Mouse (Mus musculus): ENCODE data around the gene 2010111I01Rik. TPM values are rescaled to one million over a fixed set of nuclear protein-coding genes. Genes with fewer than 3 reads are reported as not detected.

Gene 2010111I01Rik
- polyA plus RNA-seq, 1 experiment: 144 TPM

DNA sequence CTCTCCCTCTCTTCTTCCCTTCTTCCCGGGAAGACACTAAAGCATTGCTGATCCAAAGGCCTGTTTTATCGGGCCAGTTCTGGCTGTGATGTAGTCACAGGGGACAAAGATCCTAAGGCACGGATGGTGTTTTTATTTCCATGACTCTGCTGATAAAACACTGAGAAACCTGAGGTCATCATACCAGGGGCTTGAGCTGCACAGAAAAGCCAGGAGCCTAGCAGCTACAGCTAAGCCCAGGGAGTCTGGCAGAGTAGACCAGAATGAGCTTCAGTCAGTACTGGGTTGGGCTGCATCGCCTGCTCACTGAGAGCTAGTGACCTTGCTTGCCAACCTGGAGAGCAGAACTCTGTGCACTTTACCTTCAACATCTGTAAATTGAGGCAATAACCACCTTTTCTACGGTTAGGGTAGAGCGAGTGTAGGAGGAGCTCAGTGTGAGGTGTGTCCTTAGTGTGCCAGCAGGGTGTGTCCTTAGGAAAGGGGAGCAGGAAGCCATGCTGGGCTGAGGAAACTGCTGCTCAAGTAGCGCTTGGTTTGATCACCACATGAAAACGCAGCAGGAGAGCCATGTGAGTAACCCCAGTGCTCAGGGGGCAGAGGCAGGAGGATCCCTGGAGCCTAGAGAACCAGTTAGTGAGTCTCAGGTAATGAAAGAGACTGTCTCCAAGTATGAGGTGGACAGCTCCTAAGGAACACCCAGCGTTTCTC, 186.5 kb downstream of the 2010111I01Rik start:
- H3ac ChIP-seq (ENCODE audit: control insufficient read depth, insufficient read length): no peak overlapping the region
- no peaks in the 10 kb centered on the region for H3K36me3 ChIP-seq (ENCODE audit: control insufficient read depth, insufficient read depth)

DNA sequence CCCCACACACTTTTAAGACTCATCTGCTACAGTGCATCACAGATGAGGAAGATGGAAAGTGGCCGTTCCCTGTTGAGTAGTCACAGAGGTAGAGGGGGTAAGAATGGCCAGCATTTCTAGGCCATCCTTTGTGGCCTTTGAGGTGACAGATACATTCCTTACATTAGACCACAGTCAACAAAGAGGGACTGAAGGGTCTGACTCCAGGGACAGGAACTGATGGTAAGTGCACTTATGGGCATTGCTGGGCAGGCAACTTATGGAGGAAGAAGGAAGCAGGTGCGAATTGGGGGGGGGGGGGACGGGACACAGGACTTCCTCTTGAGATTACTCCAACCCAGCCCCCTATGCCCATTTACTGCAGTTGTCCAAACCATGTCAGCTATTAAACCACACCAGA, 187.8 kb downstream of the 2010111I01Rik start:
- Histone ChIP-seq H3ac (ENCODE audit: control insufficient read depth, insufficient read length) (no peak overlapping the region), H3K4me2 (ENCODE audit: low read depth) (no peak overlapping the region), H3K27me3 (ENCODE audit: control insufficient read depth, insufficient read depth, insufficient read length) (no peaks in the 10 kb centered on the region), H3K79me2 (ENCODE audit: control insufficient read depth, insufficient read depth) (no peaks in the 10 kb centered on the region), H3K4me3 (no peak overlapping the region), H3K36me3 (ENCODE audit: control insufficient read depth, insufficient read depth) (no peaks in the 10 kb centered on the region)
- TF ChIP-seq E2F4 (IDR thresholded peaks at IDR 0.05; ENCODE audit: insufficient read depth): no peak
- TF ChIP-seq TCF12 (IDR thresholded peaks at IDR 0.05; ENCODE audit: insufficient read depth, poor library complexity, severe bottlenecking): no peak
- no peak for TF ChIP-seq MYOD1 (IDR thresholded peaks at IDR 0.05; ENCODE audit: control insufficient read depth in 1 of 3, insufficient read length in 2 of 3, low read depth in 2 of 3)
- no peak for TF ChIP-seq MYOG (IDR thresholded peaks at IDR 0.05; ENCODE audit: control insufficient read depth in 1 of 3, insufficient read depth in 1 of 3, insufficient read length in 2 of 3, low read depth in 2 of 3)
- TF ChIP-seq USF1 (IDR thresholded peaks at IDR 0.05; ENCODE audit: low read depth): no peak
- no peak for TF ChIP-seq REST (IDR thresholded peaks at IDR 0.05; ENCODE audit: insufficient read depth, insufficient read length)
- TF ChIP-seq TCF3 (IDR thresholded peaks at IDR 0.05; ENCODE audit: insufficient read length, low read depth): no peak
- no peak for TF ChIP-seq CEBPB (IDR thresholded peaks at IDR 0.05; ENCODE audit: insufficient read depth, poor library complexity, severe bottlenecking)
- no peak for TF ChIP-seq POLR2A (IDR thresholded peaks at IDR 0.05; ENCODE audit: insufficient read length, low read depth)
- TF ChIP-seq MAX (IDR thresholded peaks at IDR 0.05; ENCODE audit: low read depth): no peak
- TF ChIP-seq POLR2AphosphoS2 (IDR thresholded peaks at IDR 0.05; ENCODE audit: insufficient read length, low read depth): no peak
- TF ChIP-seq SRF (IDR thresholded peaks at IDR 0.05; ENCODE audit: control insufficient read depth, insufficient read length, low read depth): no peak

More for the DNA sequence above, 186.5 kb downstream of the 2010111I01Rik start:
- Histone ChIP-seq H3K79me2 (ENCODE audit: control insufficient read depth, insufficient read depth) (no peaks in the 10 kb centered on the region), H3K27me3 (ENCODE audit: control insufficient read depth, insufficient read depth, insufficient read length) (no peaks in the 10 kb centered on the region), H3K4me3 (no peak overlapping the region), H3K4me2 (ENCODE audit: low read depth) (no peak overlapping the region)
- TF ChIP-seq MYOG (IDR thresholded peaks at IDR 0.05; ENCODE audit: control insufficient read depth in 1 of 3, insufficient read depth in 1 of 3, insufficient read length in 2 of 3, low read depth in 2 of 3) (no peak), E2F4 (IDR thresholded peaks at IDR 0.05; ENCODE audit: insufficient read depth) (no peak), REST (IDR thresholded peaks at IDR 0.05; ENCODE audit: insufficient read depth, insufficient read length) (no peak), USF1 (IDR thresholded peaks at IDR 0.05; ENCODE audit: low read depth) (no peak), MYOD1 (IDR thresholded peaks at IDR 0.05; ENCODE audit: control insufficient read depth in 1 of 3, insufficient read length in 2 of 3, low read depth in 2 of 3) (no peak), MAX (IDR thresholded peaks at IDR 0.05; ENCODE audit: low read depth) (no peak), POLR2AphosphoS2 (IDR thresholded peaks at IDR 0.05; ENCODE audit: insufficient read length, low read depth) (no peak), TCF12 (IDR thresholded peaks at IDR 0.05; ENCODE audit: insufficient read depth, poor library complexity, severe bottlenecking) (no peak), TCF3 (IDR thresholded peaks at IDR 0.05; ENCODE audit: insufficient read length, low read depth) (no peak), CEBPB (IDR thresholded peaks at IDR 0.05; ENCODE audit: insufficient read depth, poor library complexity, severe bottlenecking) (no peak), POLR2A (IDR thresholded peaks at IDR 0.05; ENCODE audit: insufficient read length, low read depth) (no peak), SRF (IDR thresholded peaks at IDR 0.05; ENCODE audit: control insufficient read depth, insufficient read length, low read depth) (no peak)

DNA sequence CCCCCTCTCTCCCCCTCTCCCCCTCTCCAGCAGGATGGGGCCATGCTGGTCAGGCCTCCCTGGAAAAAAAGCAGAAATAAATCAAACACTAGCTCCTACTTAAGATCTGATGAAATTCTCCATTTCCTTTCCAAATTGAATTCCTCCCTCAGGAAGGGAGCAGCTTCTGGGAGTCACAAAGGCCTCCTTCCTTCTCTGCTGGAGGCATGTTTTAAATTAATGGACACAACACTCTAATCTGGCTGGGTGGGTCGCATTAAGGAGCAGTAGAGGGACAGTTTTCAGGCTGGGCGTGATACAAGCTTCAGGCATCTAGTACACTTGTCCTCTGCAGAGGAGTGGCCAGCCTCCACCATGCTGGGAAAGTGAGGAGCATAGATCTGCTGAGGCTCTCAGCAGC, 188.7 kb downstream of the 2010111I01Rik start:
- TF ChIP-seq E2F4 (IDR thresholded peaks at IDR 0.05; ENCODE audit: insufficient read depth): no peak
- TF ChIP-seq MYOG (IDR thresholded peaks at IDR 0.05; ENCODE audit: control insufficient read depth in 1 of 3, insufficient read depth in 1 of 3, insufficient read length in 2 of 3, low read depth in 2 of 3): no peak
- no peak for TF ChIP-seq TCF3 (IDR thresholded peaks at IDR 0.05; ENCODE audit: insufficient read length, low read depth)
- TF ChIP-seq REST (IDR thresholded peaks at IDR 0.05; ENCODE audit: insufficient read depth, insufficient read length): no peak
- no peak for TF ChIP-seq USF1 (IDR thresholded peaks at IDR 0.05; ENCODE audit: low read depth)
- Histone ChIP-seq H3K4me3 (no peak overlapping the region), H3K4me2 (ENCODE audit: low read depth) (no peak overlapping the region), H3ac (ENCODE audit: control insufficient read depth, insufficient read length) (no peak overlapping the region), H3K27me3 (ENCODE audit: control insufficient read depth, insufficient read depth, insufficient read length) (no peaks in the 10 kb centered on the region), H3K36me3 (ENCODE audit: control insufficient read depth, insufficient read depth) (no peaks in the 10 kb centered on the region), H3K79me2 (ENCODE audit: control insufficient read depth, insufficient read depth) (no peaks in the 10 kb centered on the region)

DNA sequence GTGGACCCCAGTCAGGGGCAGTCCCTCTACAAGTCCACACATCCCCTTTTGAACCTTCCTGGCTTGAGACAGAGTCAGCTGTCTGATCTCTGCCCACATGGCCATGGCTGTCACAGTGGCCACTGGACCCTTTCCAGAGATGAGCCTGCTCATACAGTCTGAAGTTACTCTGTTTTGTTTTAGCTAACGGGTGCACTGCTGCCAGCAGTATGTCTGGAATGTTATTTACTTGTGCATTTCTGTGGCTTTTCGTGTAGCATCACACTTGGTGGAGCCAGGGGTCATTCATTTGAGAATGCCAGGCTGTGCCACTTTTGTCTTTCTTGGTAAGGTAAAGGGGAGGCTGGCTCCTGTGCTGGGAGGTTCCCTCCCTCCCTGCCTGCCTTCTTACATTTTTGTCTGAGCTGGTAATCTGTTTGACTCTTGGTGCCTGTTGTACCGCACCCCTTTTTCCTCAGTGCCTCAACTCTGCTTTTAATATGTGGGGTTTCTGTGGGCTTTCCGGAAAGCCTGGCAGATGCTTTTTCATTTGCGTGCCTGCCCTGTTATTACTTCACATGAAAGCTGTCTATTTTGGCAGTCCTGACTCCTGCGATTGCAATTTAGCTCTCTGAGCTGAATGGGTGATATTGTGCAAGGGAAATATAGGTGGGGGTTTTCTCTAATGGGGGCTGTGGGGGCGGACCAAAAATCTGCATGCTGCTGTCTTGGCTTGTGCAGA, 190.3 kb downstream of the 2010111I01Rik start:
- Histone ChIP-seq H3K4me2 (ENCODE audit: low read depth) (peak overlapping the region; percentile 51), H3K27me3 (ENCODE audit: control insufficient read depth, insufficient read depth, insufficient read length) (no peaks in the 10 kb centered on the region)
- peak; percentile 17 for TF ChIP-seq TCF3 (IDR thresholded peaks at IDR 0.05; ENCODE audit: insufficient read length, low read depth)
- TF ChIP-seq MYOG (IDR thresholded peaks at IDR 0.05; ENCODE audit: control insufficient read depth in 1 of 3, insufficient read depth in 1 of 3, insufficient read length in 2 of 3, low read depth in 2 of 3): peak in 2 of 3 experiments; percentile 63 to 88
- peak; percentile 40 for TF ChIP-seq TCF12 (IDR thresholded peaks at IDR 0.05; ENCODE audit: insufficient read depth, poor library complexity, severe bottlenecking)
- TF ChIP-seq SRF (IDR thresholded peaks at IDR 0.05; ENCODE audit: control insufficient read depth, insufficient read length, low read depth): peak; percentile 34
- peak; percentile 76 for TF ChIP-seq CEBPB (IDR thresholded peaks at IDR 0.05; ENCODE audit: insufficient read depth, poor library complexity, severe bottlenecking)
- no peak for TF ChIP-seq POLR2AphosphoS2 (IDR thresholded peaks at IDR 0.05; ENCODE audit: insufficient read length, low read depth)
- peak; percentile 57 to 94 (median 92) for TF ChIP-seq MYOD1 (IDR thresholded peaks at IDR 0.05; ENCODE audit: control insufficient read depth in 1 of 3, insufficient read length in 2 of 3, low read depth in 2 of 3)
- peak; percentile 40 for TF ChIP-seq USF1 (IDR thresholded peaks at IDR 0.05; ENCODE audit: low read depth)
- TF ChIP-seq MAX (IDR thresholded peaks at IDR 0.05; ENCODE audit: low read depth): peak; percentile 18
- TF ChIP-seq E2F4 (IDR thresholded peaks at IDR 0.05; ENCODE audit: insufficient read depth): no peak

More for the DNA sequence above, 190.3 kb downstream of the 2010111I01Rik start:
- no peaks in the 10 kb centered on the region for H3K79me2 ChIP-seq (ENCODE audit: control insufficient read depth, insufficient read depth)
- no peak overlapping the region for H3K4me3 ChIP-seq
- H3ac ChIP-seq (ENCODE audit: control insufficient read depth, insufficient read length): no peak overlapping the region
- no peaks in the 10 kb centered on the region for H3K36me3 ChIP-seq (ENCODE audit: control insufficient read depth, insufficient read depth)
